ENCODE assay signal across 13 mouse cellular contexts in genomic region chr13:106788817-106789216, GRCm38 (mm10).
"Had no signal": no experiment of that assay in that cellular context is flagged by ENCODE, and none has a peak within 500 bp of the region (broad histone marks: within the 10 kb centered on the region; RNA-seq: fewer than 3 reads in every experiment).

No protein-coding gene starts in this region.

- H3K4me2 ChIP-seq: limb, embryonic 12.5 days; liver, embryonic 13.5 days; stomach, embryonic 15.5 days had no signal

- H3K9ac ChIP-seq: limb, embryonic 12.5 days; liver, embryonic 13.5 days; stomach, embryonic 15.5 days had no signal

- H3K27me3 ChIP-seq: limb, embryonic 12.5 days; liver, embryonic 13.5 days; stomach, embryonic 15.5 days had no signal

- DNase-seq: kidney, adult 11 months; kidney, adult 9 months; kidney, postnatal 10 days; kidney, postnatal 4 days; liver; liver, embryonic 13.5 days; lung, adult 18-20 months; retina, postnatal 1 day; thymus, adult 2 months; thymus, postnatal 25 days had no signal

- H3K27ac ChIP-seq: layer of hippocampus, adult 2 months; limb, embryonic 12.5 days; liver, embryonic 13.5 days; stomach, embryonic 15.5 days had no signal

- H3K4me3 ChIP-seq: layer of hippocampus, adult 2 months; limb, embryonic 12.5 days; liver, embryonic 13.5 days; stomach, embryonic 15.5 days had no signal

- H3K4me1 ChIP-seq: limb, embryonic 12.5 days; liver, embryonic 13.5 days; stomach, embryonic 15.5 days had no signal

- H3K9me3 ChIP-seq: stomach, embryonic 15.5 days had no signal

- H3K36me3 ChIP-seq: stomach, embryonic 15.5 days had no signal
